Mouse (Mus musculus): ENCODE measurements around the gene Vmn1r11. TPM values are rescaled to one million over a fixed set of nuclear protein-coding genes. Genes with fewer than 3 reads are reported as not detected.

Gene Vmn1r11
- total RNA-seq (2021) = not detected
- long read RNA-seq, experiment 1 = 0 reads
- long read RNA-seq, experiment 2 = 0 reads

- no peak for DNase-seq (ENCODE audit: low spot score in 2 of 2)
- intact Hi-C loops (cut with DNase I) = no loop called here
These were observed at the start of gene Vmn1r11 for GRCm38 (mm10) chr6:57133155-57133554. Gene Vmn1r11 (plus strand): TSS chr6:57133455.

DNA sequence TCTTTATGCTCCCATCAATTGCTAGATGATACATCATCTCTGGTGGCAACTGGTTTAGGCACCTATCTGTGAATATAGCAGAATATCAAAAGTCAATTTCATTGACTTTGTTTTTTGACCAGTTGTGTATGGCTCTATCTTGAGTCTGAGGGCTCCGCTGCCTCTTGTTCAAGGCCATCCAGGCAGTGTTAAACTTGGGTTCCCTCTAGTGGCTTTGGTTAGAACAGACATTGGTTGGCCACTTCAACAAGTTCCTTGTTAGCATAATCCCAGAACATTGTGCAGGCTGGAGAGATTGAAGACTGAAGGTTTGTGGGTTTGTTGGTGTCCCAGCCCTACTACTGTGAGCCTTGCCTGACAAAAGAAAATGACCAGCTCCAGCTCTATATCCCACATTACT, 26.9 kb upstream of the Vmn1r11 start:
- no peak for DNase-seq (ENCODE audit: low spot score in 2 of 2)
- intact Hi-C loops (cut with DNase I) = no loop called here

- intact Hi-C loops (cut with DNase I) = no loop called here
- DNase-seq (ENCODE audit: low spot score in 2 of 2) = no peak
These were observed 24.1 kb upstream of the Vmn1r11 start, which contains the start of gene Vmn1r10 for GRCm38 (mm10) chr6:57109154-57109553. Gene Vmn1r10 (plus strand): TSS chr6:57109454.

DNA sequence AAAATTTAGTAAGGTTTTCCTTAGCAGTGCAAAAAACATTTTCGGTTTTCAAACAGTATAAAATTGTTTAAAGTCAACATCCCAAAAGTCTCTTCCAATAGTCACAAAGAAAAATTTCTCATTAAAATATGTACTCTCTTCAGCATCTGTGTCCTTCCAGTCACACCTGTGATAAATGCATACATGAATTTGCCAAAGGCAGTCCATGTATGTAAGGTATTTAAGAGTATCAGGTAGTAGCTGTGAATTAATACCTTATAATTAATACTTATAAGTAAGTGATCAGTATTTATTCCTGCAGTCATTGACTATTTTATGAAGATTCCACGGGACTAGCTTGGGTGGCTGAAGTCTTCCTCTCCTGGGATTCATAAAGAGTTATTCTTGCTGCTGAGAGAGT, 23.4 kb downstream of the Vmn1r11 start, which contains the start of gene Vmn1r12:
Vmn1r12 (plus strand) TSS at position 301 of the 400 bp plus-strand sequence.
- intact Hi-C loops (cut with DNase I) = no loop called here
- no peak for DNase-seq (ENCODE audit: low spot score in 2 of 2)

Other genes with a start within 250 kb of the Vmn1r11 start
- 10 to 100 TPM; 48.4 to 52.0 TPM for gene Nt5c3, start 209.5 kb upstream of the Vmn1r11 start, total RNA-seq (2021)
- under 1 TPM in 1 of 2 experiments, not detected in 1; 0.27 TPM for gene Vmn1r4, start 209.4 kb upstream of the Vmn1r11 start, total RNA-seq (2021)
- gene Vmn1r5, start 163.2 kb upstream of the Vmn1r11 start, total RNA-seq (2021) = not detected
- gene Vmn1r6, start 136.2 kb upstream of the Vmn1r11 start, total RNA-seq (2021) = not detected
- gene Vmn1r7, start 108.1 kb upstream of the Vmn1r11 start, total RNA-seq (2021) = not detected
- gene Vmn1r8, start 101.2 kb upstream of the Vmn1r11 start, total RNA-seq (2021) = not detected
- gene Vmn1r9, start 66.7 kb upstream of the Vmn1r11 start, total RNA-seq (2021) = not detected
- gene Vmn1r10, start 24.0 kb upstream of the Vmn1r11 start, total RNA-seq (2021) = not detected
- gene Vmn1r12, start 23.5 kb downstream of the Vmn1r11 start, total RNA-seq (2021) = not detected
- not detected for gene Vmn1r13, start 69.8 kb downstream of the Vmn1r11 start, total RNA-seq (2021)
- not detected for gene Vmn1r14, start 98.2 kb downstream of the Vmn1r11 start, total RNA-seq (2021)
- not detected for gene Vmn1r15, start 124.5 kb downstream of the Vmn1r11 start, total RNA-seq (2021)
- gene Vmn1r16, start 196.0 kb downstream of the Vmn1r11 start, total RNA-seq (2021) = not detected
- gene Vmn1r17, start 230.3 kb downstream of the Vmn1r11 start, total RNA-seq (2021) = not detected

Data from left cerebral cortex, postnatal 14 days (tissue).